Mouse (Mus musculus) gastrocnemius, postnatal 25 days (tissue): ENCODE data around the gene Barhl2. TPM values are rescaled to one million over a fixed set of nuclear protein-coding genes. Genes with fewer than 3 reads are reported as not detected.

Experiments used
- total RNA-seq, 2 experiments: library from RNA; stranded (reverse); gene quantifications; 1 replicate in 1 of 2; 2 replicates in 1 of 2; pipeline ENCODE4 v1.2.3; 2021

Gene Barhl2
- total RNA-seq, 2 experiments from 2014 or later, result not detected

Other genes starting within 250 kb of the Barhl2 start
- gene Gm17304, start 150.9 kb upstream of the Barhl2 start, total RNA-seq, result not detected
- gene Zfp644, start 239.1 kb upstream of the Barhl2 start, total RNA-seq, result 10 to 100 TPM; 41.3 to 43.0 TPM